Mouse (Mus musculus) neural tube, embryonic 14.5 days (tissue): ENCODE results near the gene Map4k5. TPM values are rescaled to one million over a fixed set of nuclear protein-coding genes. Genes with fewer than 3 reads are reported as not detected.

ENCODE experiments used
- ATAC-seq: fragments of 200-750 bp; cut with Nextera tagmentation; 2 replicates; pipeline ENCODE4 v1.8.0; 2017; ENCODE audit warnings: low read depth, mild to moderate bottlenecking, moderate TSS enrichment, moderate library complexity
- H3K27ac ChIP-seq: fragments of 300-500 bp; sonication (generic); 2 replicates; pipeline ENCODE4 v1.5.1; 2014; ENCODE audit warnings: low read depth, mild to moderate bottlenecking, control low read depth, low read length, moderate library complexity, mixed read lengths
- H3K27me3 ChIP-seq: fragments of 300-500 bp; sonication (generic); 2 replicates; pipeline ENCODE4 v1.6.1; 2014; ENCODE audit warnings: low read length; ENCODE audit not compliant: control insufficient read depth, insufficient read depth
- H3K36me3 ChIP-seq: fragments of 300-500 bp; sonication (generic); 2 replicates; pipeline ENCODE4 v1.6.1; 2014; ENCODE audit warnings: low read length, mixed read lengths; ENCODE audit not compliant: control insufficient read depth, insufficient read depth
- H3K4me1 ChIP-seq: fragments of 300-500 bp; sonication (generic); 2 replicates; pipeline ENCODE4 v1.6.1; 2014; ENCODE audit warnings: low read length; ENCODE audit not compliant: control insufficient read depth, insufficient read depth
- H3K4me2 ChIP-seq: fragments of 300-500 bp; sonication (generic); 2 replicates; pipeline ENCODE4 v1.6.1; 2014; ENCODE audit warnings: mild to moderate bottlenecking, low read depth, low read length, control low read depth
- H3K4me3 ChIP-seq: fragments of 300-500 bp; sonication (generic); 2 replicates; pipeline ENCODE4 v1.5.1; 2014; ENCODE audit warnings: low read depth, low read length, control low read depth, mixed read lengths
- H3K9ac ChIP-seq: fragments of 300-500 bp; sonication (generic); replicated peaks from 2 replicates; pipeline ENCODE4 v1.6.1; 2014; ENCODE audit warnings: low read depth, mild to moderate bottlenecking, control low read depth, low read length, mixed read lengths
- H3K9me3 ChIP-seq: fragments of 300-500 bp; sonication (generic); 2 replicates; pipeline ENCODE4 v1.6.1; 2016; ENCODE audit warnings: low read length; ENCODE audit not compliant: control insufficient read depth
- WGBS: fragments of 180-500 bp; shearing (Covaris S2); extraction: QIAGEN DNeasy Blood & Tissue Kit; methylation state at CpG from one replicate; pipeline ENCODE4 v1.1.7; 2014; 5-methylcytosine and 5-hydroxymethylcytosine counted together
- polyA plus RNA-seq: library from polyadenylated mRNA; unstranded; fragments of >200 nt; fragmentation: Nextera tagmentation; extraction: Ambion mirVana; gene quantifications from 2 replicates; pipeline ENCODE4 v1.2.1, GENCODE M21; 2014

Gene Map4k5
- polyA plus RNA-seq, 1 experiment from 2014 or later = 35.3 TPM

GRCm38 (mm10) chr12:69789766-69790529 is 103.1 kb downstream of the Map4k5 start:
- ATAC-seq = peak; percentile 13; the same call in 1 of the 2 replicates
- Histone ChIP-seq H3K4me1 (peaks cover 13% of the 10 kb centered on the region), H3K27ac (no peak overlapping the region), H3K9ac (peak overlapping the region; percentile 75), H3K36me3 (no peaks in the 10 kb centered on the region), H3K4me3 (peak overlapping the region; percentile 55), H3K9me3 (no peaks in the 10 kb centered on the region), H3K27me3 (no peaks in the 10 kb centered on the region), H3K4me2 (peak overlapping the region; percentile 99)
- WGBS = 34% methylated on average over 27 of the region's 27 CpGs

DNA sequence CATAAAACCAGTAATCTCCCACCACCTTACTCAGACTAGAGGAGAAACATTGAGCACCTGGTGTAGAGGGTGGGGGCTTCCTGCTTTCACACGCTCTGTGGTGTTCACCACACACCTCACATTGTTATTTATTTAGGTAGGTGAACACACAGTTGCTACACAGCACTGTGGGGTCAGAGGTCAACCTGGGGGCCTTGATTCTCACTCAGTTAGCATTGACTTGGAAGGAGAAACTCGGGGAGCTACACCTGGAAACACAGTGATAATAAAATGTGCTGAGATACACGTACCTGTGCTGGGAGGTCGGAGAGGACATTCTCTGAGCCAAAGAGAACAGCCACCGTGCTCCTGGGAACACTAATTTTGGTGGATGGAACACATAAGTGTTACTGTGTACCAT is 104.6 kb downstream of the Map4k5 start:
- no peaks in the 10 kb centered on the region for H3K27me3 ChIP-seq
- no peaks in the 10 kb centered on the region for H3K9me3 ChIP-seq
- no peak for ATAC-seq
- no peaks in the 10 kb centered on the region for H3K36me3 ChIP-seq
- H3K9ac ChIP-seq = no peak overlapping the region
- no peak overlapping the region for H3K4me3 ChIP-seq
- no peak overlapping the region for H3K4me2 ChIP-seq
- peaks cover 13% of the 10 kb centered on the region for H3K4me1 ChIP-seq
- WGBS = 88% methylated on average over 5 of the region's 5 CpGs
- no peak overlapping the region for H3K27ac ChIP-seq

DNA sequence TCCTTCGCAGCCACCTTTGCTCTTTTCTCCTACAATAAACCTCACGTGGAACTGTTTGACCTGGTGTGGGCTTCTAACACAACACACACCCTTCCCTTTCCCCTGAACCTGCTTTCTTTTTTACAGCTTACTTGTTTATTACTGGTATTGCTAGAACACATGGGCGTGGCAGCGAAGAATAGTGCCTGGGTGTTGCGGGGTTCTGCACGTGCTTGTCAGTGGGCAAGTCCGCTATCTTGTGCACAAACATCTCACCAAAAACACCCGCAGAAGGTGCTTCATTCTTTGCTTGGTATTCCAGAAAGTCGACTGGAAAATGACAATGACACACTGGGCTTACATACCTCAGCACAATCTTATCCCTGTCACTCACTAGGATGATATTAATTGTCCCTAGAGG is 107.5 kb downstream of the Map4k5 start:
- H3K4me3 ChIP-seq = no peak overlapping the region
- H3K9ac ChIP-seq = no peak overlapping the region
- H3K4me1 ChIP-seq = peaks cover 5% of the 10 kb centered on the region; the same call in 1 of the 2 replicates
- H3K27ac ChIP-seq = no peak overlapping the region
- no peak overlapping the region for H3K4me2 ChIP-seq
- ATAC-seq = no peak
- WGBS = 87% methylated on average over 9 of the region's 9 CpGs
- no peaks in the 10 kb centered on the region for H3K36me3 ChIP-seq
- H3K27me3 ChIP-seq = no peaks in the 10 kb centered on the region
- no peaks in the 10 kb centered on the region for H3K9me3 ChIP-seq

DNA sequence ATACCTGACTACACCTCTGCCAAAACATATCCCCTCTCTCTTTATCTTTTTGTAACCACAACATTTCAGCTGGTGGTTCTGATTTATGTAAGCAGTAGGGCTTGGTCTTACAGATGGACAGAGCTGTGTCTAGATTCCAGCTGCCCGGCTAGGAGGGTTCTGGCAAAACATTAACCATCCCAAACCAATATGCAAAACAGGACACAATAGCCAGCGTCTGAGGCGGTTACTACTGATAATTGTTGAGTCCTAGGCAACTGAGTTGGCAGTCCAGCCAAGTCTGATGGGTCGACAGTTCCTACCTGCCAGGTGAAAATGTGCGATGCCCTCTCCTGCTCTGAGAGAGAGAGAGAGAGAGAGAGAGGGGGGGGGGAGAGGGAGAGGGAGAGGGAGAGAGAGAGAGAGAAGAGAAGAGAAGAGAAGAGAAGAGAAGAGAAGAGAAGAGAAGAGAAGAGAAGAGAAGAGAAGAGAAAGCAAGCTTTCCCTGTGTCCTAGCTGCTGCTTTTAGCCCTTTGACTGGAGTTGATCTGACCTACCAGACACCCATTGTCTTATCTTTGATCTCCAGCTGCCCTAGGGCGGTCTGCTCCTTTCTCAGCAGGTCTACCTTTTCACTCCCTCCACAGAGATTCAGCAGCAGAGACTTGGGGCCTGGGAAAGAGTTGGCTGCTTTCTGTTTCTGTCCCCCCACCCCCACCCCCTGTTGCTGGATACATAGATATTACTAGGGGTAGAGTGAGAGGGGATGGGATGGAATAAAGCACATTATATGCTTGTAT is 109.6 kb downstream of the Map4k5 start:
- Histone ChIP-seq H3K27me3 (no peaks in the 10 kb centered on the region), H3K4me1 (no peaks in the 10 kb centered on the region), H3K4me2 (no peak overlapping the region), H3K36me3 (no peaks in the 10 kb centered on the region), H3K9ac (no peak overlapping the region), H3K9me3 (no peaks in the 10 kb centered on the region), H3K27ac (no peak overlapping the region), H3K4me3 (no peak overlapping the region)
- ATAC-seq = no peak
- 41% methylated on average over 6 of the region's 6 CpGs for WGBS

GRCm38 (mm10) chr12:69781935-69782650 is 110.9 kb downstream of the Map4k5 start:
- H3K9ac ChIP-seq = no peak overlapping the region
- H3K9me3 ChIP-seq = no peaks in the 10 kb centered on the region

DNA sequence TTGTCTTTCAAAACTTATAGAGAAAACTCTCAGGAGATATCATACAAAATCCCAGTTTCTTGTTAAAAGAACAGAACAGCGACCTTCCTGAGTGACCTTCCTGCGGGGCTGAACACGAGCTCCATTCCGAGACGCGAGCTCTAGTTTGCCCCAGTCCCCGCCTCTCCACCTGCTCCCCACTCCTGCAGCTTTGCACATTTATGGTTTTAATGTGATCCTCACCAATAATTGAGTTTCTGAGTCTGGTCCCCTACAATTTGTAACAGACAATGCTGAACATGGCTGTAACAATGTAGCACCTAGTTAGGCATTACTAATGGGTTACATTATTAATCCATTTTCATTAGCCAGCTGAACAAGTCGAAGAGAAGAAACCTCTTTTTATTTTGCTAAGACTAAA is 111.5 kb downstream of the Map4k5 start:
- no peaks in the 10 kb centered on the region for H3K36me3 ChIP-seq
- 55% methylated on average over 8 of the region's 8 CpGs for WGBS
- H3K4me3 ChIP-seq = no peak overlapping the region
- H3K4me1 ChIP-seq = no peaks in the 10 kb centered on the region
- no peak overlapping the region for H3K4me2 ChIP-seq
- H3K27ac ChIP-seq = no peak overlapping the region
- H3K27me3 ChIP-seq = no peaks in the 10 kb centered on the region
- no peak for ATAC-seq
- H3K9ac ChIP-seq = no peak overlapping the region
- no peaks in the 10 kb centered on the region for H3K9me3 ChIP-seq

More at GRCm38 (mm10) chr12:69781935-69782650, 110.9 kb downstream of the Map4k5 start:
- H3K27ac ChIP-seq = no peak overlapping the region
- no peaks in the 10 kb centered on the region for H3K4me1 ChIP-seq
- no peak overlapping the region for H3K4me2 ChIP-seq
- no peaks in the 10 kb centered on the region for H3K27me3 ChIP-seq
- H3K36me3 ChIP-seq = no peaks in the 10 kb centered on the region
- no peak overlapping the region for H3K4me3 ChIP-seq
- peak; percentile 38; the same call in 1 of the 2 replicates for ATAC-seq
- 70% methylated on average over 10 of the region's 10 CpGs for WGBS

DNA sequence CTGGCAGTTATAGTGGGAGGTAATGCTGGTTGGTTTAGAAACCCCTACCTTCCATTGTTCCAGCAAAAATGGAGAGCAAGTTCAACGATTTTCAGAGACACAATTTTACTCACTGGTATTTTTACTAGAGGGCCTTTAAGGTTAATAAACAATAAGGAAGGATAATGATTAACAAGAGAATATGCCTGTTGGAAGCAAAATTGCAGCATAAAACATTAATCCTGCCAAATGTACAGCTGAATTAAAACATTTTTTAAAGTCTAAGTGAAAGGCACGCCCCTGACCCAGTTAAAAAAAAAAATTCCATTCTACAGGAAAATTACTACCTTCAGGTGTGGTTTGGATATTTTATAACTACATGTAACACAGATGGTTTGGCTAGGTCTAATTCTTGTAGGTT is 115.0 kb downstream of the Map4k5 start:
- no peaks in the 10 kb centered on the region for H3K9me3 ChIP-seq

GRCm38 (mm10) chr12:69777341-69777730 is 115.7 kb downstream of the Map4k5 start:
- ATAC-seq = no peak
- WGBS = 93% methylated on average over 6 of the region's 6 CpGs
- no peak overlapping the region for H3K4me3 ChIP-seq

More for the DNA sequence above, 115.0 kb downstream of the Map4k5 start:
- H3K4me1 ChIP-seq = no peaks in the 10 kb centered on the region
- H3K27me3 ChIP-seq = no peaks in the 10 kb centered on the region
- H3K9ac ChIP-seq = no peak overlapping the region
- no peaks in the 10 kb centered on the region for H3K36me3 ChIP-seq
- no peak overlapping the region for H3K4me2 ChIP-seq
- H3K4me3 ChIP-seq = no peak overlapping the region
- ATAC-seq = no peak
- 77% methylated on average over 2 of the region's 2 CpGs for WGBS
- no peak overlapping the region for H3K27ac ChIP-seq

More at GRCm38 (mm10) chr12:69777341-69777730, 115.7 kb downstream of the Map4k5 start:
- Histone ChIP-seq H3K9ac (no peak overlapping the region), H3K36me3 (no peaks in the 10 kb centered on the region), H3K27ac (no peak overlapping the region), H3K27me3 (no peaks in the 10 kb centered on the region), H3K4me2 (no peak overlapping the region), H3K4me1 (no peaks in the 10 kb centered on the region), H3K9me3 (no peaks in the 10 kb centered on the region)
